Mouse (Mus musculus): ENCODE measurements around the gene Zbtb16.

Zbtb16 gene

GRCm38 (mm10) chr9:48826377-48826889 lies 9.6 kb downstream of the Zbtb16 start:
- DNase-seq (ENCODE audit: low spot score), result no peak

DNA sequence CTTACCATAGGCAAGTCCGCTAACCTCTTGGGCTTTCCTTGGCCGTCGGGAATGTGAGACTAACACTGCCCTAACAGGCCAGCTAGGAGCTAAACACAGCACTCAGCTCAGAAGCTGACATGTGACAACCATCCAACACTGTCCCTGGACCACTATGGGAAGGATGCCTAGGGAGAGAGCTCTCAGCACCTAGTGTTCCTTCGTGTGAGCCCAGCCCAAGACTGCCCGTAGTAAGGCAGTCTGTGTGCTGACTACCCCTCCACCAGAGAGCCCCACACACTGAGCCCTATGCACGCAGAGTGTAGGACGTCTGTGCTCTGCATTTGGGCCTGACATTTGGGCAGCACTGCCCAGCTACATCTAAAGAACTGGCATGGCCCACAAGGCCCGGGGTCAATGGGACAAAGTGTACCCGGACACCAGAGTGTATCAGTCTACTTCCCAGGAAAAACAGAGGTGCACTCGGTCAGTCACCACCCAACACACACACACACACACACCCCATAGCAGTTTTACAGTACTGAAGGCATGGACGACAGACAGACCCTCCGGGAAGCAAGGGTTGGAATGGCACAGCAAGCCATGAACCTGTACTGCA lies 11.4 kb downstream of the Zbtb16 start:
- no peak for DNase-seq (ENCODE audit: low spot score)

GRCm38 (mm10) chr9:48823851-48824250 lies 12.2 kb downstream of the Zbtb16 start:
- DNase-seq (ENCODE audit: low spot score), result no peak

DNA sequence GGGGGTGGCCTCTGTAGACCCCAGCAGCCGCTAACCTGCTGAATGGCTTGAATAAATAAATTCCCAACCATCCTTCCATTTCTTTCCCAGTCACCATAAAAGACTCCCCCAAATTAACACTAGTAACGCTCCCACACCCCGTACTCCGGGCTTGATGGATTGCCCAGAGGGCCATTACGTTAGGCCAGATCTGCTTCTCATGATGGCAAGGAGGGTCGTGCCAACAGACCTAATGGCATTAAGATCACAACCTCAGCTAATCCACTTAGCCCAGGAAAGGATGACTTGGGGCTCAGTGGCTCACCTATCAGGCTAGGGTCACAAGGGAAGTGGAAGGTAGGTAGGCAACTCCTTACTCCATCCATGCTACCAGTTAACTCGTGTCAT lies 12.7 kb downstream of the Zbtb16 start:
- DNase-seq (ENCODE audit: low spot score), result no peak

- DNase-seq (ENCODE audit: low spot score), result no peak
Measured at GRCm38 (mm10) chr9:48822586-48823318, 13.3 kb downstream of the Zbtb16 start.

DNA sequence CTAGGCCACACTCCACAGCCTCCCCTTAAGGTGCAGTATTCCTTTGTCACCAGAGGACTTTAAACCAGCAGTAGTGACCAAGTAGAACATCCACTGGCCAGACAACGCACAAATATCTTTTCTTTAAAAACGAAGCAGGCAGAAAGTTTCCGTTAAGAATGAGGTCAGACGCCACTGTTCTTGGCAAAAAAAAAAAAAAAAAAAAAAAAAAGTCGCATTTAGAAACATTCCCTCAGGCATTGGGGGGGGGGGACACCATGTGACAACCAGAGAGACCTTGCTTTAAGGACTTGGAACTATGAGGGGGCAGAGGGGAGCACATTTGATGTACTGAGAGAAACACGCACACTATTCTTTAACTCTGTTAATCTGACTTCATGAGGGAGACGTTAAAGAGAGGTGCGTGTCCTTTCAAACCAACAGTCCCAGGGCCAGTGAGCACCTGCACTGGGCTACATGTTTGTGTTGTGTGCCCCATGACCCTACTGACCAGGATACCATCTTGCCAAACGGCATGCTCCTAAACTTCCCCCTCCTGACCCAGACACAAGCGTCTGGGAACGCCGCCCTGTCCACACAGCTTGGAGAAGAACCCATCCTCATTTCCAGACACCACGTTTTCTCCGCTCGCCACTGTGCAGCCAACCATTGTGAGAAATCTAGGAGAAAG lies 14.0 kb downstream of the Zbtb16 start:
- DNase-seq (ENCODE audit: low spot score), result no peak

DNA sequence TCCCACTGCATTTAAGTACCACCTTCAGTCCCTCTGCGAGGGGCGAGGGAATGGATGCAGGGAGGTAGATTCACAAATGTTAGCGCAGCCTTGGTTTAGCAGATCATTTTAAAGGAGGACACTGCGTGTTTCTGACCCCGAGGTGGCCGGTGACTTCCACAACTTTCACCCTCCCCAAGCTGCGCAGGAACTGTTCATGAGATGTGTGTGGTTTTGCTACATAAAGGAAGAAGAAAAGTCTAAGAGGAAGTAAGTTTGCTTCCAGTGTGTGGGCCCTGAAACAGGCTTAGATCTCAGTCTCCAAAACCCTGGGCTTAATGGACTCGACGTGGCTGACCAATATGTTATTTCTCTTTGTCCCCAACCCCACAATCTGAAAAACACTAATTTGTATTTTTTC lies 14.6 kb downstream of the Zbtb16 start:
- no peak for DNase-seq (ENCODE audit: low spot score)

DNA sequence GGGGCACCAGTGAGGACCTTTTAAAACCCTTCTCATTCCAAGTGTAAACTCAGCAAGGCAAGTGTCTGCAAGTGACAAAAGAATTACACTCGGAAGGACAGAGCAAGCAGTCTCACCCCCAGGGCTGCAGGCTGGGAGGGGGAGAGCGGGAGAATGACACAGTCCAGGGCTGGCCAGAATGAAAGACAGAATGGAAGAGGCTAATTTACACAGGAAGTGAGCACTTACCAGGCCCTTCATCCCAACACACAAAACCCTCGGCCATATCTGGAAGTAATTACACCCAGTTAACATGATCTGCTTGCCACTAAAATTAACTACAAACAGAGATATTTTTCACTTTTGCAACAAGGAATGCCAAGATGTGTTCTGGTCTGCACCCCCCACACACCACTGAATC lies 15.2 kb downstream of the Zbtb16 start:
- no peak for DNase-seq (ENCODE audit: low spot score)

GRCm38 (mm10) chr9:48819695-48820094 lies 16.3 kb downstream of the Zbtb16 start:
- DNase-seq (ENCODE audit: low spot score), result no peak

- DNase-seq (ENCODE audit: low spot score), result no peak
Measured at GRCm38 (mm10) chr9:48819137-48819536, 16.9 kb downstream of the Zbtb16 start.

GRCm38 (mm10) chr9:48817907-48818306 lies 18.1 kb downstream of the Zbtb16 start:
- DNase-seq (ENCODE audit: low spot score), result no peak

- no peak for DNase-seq (ENCODE audit: low spot score)
Measured at GRCm38 (mm10) chr9:48817399-48817793, 18.6 kb downstream of the Zbtb16 start.

- no peak for DNase-seq (ENCODE audit: low spot score)
Measured at GRCm38 (mm10) chr9:48816678-48817398, 19.2 kb downstream of the Zbtb16 start.

- no peak for DNase-seq (ENCODE audit: low spot score)
Measured at GRCm38 (mm10) chr9:48816157-48816556, 19.9 kb downstream of the Zbtb16 start.

DNA sequence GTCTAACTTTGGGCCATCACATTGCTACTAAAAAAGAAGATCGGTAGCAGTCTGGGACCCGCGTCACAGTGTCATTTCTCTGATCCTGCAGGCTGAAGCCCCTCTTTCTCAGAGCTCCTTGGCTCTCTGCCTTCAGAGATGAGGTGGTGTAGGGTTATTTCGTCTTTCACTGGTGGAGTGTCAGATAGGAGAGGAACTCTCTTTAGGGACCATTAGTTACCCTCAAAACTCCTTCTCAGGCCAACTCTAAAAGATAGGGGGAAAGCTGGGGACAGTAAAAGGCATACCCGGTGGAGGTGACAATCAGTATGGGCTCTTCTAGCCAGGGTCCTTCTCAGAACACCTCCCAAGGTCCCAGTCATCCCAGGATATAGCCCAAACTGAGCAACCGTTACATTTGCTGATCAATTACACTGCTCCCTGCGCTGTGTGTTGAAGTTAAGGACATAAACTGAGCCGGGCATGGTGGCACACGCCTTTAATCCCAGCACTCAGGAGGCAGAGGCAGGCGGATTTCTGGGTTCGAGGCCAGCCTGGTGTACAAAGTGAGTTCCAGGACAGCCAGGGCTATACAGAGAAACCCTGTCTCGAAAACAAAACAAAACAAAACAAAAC lies 21.0 kb downstream of the Zbtb16 start:
- no peak for DNase-seq (ENCODE audit: low spot score)

GRCm38 (mm10) chr9:48813960-48814880 lies 21.8 kb downstream of the Zbtb16 start:
- DNase-seq (ENCODE audit: low spot score), result no peak

GRCm38 (mm10) chr9:48812352-48812751 lies 23.7 kb downstream of the Zbtb16 start:
- no peak for DNase-seq (ENCODE audit: low spot score)

DNA sequence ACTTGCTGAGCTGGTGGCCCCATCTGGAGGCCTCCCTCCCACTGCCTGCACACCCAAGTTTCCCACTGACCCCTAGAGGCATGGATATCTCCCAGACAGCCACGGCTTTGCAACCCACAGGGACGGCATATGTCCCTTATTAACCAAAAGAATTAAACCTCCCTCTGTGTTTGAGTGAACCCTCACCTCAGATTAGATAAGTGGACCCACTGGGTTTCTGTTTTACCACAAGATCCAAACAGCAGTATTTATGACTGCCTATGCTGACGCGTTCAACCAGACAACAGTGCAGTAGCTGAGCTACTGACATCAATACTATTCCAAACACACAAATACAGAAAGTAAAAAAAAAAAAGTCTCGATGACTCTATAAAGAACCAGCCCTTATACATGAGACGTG lies 29.4 kb downstream of the Zbtb16 start:
- DNase-seq (ENCODE audit: low spot score), result no peak

DNA sequence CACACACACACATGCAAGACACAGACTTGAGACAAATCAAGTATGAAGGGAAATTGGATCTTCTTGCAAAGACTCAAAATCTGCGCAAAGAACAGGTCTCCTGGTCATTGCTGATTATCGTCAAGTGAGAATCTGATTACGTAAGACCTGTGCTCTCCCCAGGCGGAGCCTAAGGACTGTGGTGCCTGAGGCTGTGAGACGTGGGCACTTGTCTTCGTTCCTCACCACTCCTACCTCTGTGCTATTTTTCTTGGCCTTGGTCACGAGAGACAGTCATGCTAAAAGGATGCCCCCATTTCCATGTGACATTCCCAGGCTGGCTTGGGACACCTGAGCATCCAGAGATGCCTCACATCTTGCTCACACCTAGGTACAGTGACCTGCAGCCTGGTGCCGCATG lies 30.2 kb downstream of the Zbtb16 start:
- DNase-seq (ENCODE audit: low spot score), result no peak

- no peak for DNase-seq (ENCODE audit: low spot score)
Measured at GRCm38 (mm10) chr9:48804509-48804908, 31.5 kb downstream of the Zbtb16 start.
